In genomic region chr16:87405001-87405400, GRCm38 (mm10) we compare ENCODE assay signal across 10 mouse cellular contexts. TPM values are rescaled to one million over a fixed set of nuclear protein-coding genes. Genes with fewer than 3 reads are reported as not detected.
DNase-seq lines count a peak whose midpoint lies in the region; TF ChIP-seq lines count a peak whose summit lies in the region.
"Had no signal": no experiment of that assay in that cellular context is flagged by ENCODE, and none has a peak within 500 bp of the region (broad histone marks: within the 10 kb centered on the region; RNA-seq: fewer than 3 reads in every experiment).

No protein-coding gene starts in this region.

- no peak for TF ChIP-seq POLR2A in bone marrow macrophage, adult 2 months (IDR thresholded peaks at IDR 0.05; ENCODE audit: borderline replicate concordance, low read depth, low read length)
- TF ChIP-seq POLR2A in liver, adult 2 months (IDR thresholded peaks at IDR 0.05; ENCODE audit: extremely low read depth, insufficient read depth, low read length): no peak

- peaks cover 66% of the 10 kb centered on the region for H3K36me3 ChIP-seq in liver, adult 2 months (ENCODE audit: control insufficient read depth, insufficient read depth, low read length)

- no peaks in the 10 kb centered on the region for H3K79me2 ChIP-seq in liver, adult 2 months (ENCODE audit: control insufficient read depth, insufficient read depth, low read length)

- no peak overlapping the region for H3K4me3 ChIP-seq in bone marrow macrophage, adult 2 months (ENCODE audit: insufficient read depth, low read length)
- H3K4me3 ChIP-seq in liver, adult 2 months (ENCODE audit: insufficient read depth, low read depth, low read length): no peak overlapping the region
- H3K4me3 ChIP-seq: embryonic facial prominence, embryonic 15.5 days; limb, embryonic 15.5 days had no signal

- peak; percentile 25 for DNase-seq in retina, postnatal 1 day
- DNase-seq in retina, embryonic 14.5 days (ENCODE audit: low spot score): no peak
- peak; percentile 22 for DNase-seq in liver, adult 2 months (ENCODE audit: extremely low read depth, low read depth, low spot score)
- DNase-seq in thymus, postnatal 14 days: peak; percentile 34
- no peak for DNase-seq in frontal cortex, postnatal 14 days (ENCODE audit: low spot score in 2 of 2)
- no peak for DNase-seq in left cerebral cortex, adult 9 months (ENCODE audit: low spot score in 2 of 2)
- DNase-seq in left cerebral cortex, postnatal 25 days (ENCODE audit: low spot score in 2 of 2): no peak

- H3K9ac ChIP-seq in liver, adult 2 months (ENCODE audit: low read depth, low read length): no peak overlapping the region
- H3K9ac ChIP-seq: embryonic facial prominence, embryonic 15.5 days; limb, embryonic 15.5 days had no signal

- no peaks in the 10 kb centered on the region for H3K27me3 ChIP-seq in liver, adult 2 months (ENCODE audit: control insufficient read depth, insufficient read depth, low read length)
- H3K27me3 ChIP-seq: embryonic facial prominence, embryonic 15.5 days; limb, embryonic 15.5 days had no signal

- 94% methylated on average over 3 of the region's 3 CpGs for WGBS in liver, adult 2 months

- H3K27ac ChIP-seq in bone marrow macrophage, adult 2 months (ENCODE audit: insufficient read depth, low read depth, low read length): no peak overlapping the region
- no peak overlapping the region for H3K27ac ChIP-seq in liver, adult 2 months (replicated peaks; ENCODE audit: insufficient read depth, low read depth, low read length)
- H3K27ac ChIP-seq: embryonic facial prominence, embryonic 15.5 days; limb, embryonic 15.5 days had no signal

- 0 out of 2 replicates have a peak, but pooled peaks have one; percentile 11 for TF ChIP-seq CTCF in bone marrow macrophage, adult 2 months (IDR thresholded peaks at IDR 0.05; ENCODE audit: low read depth, low read length)
- no peak for TF ChIP-seq CTCF in liver, adult 2 months (IDR thresholded peaks at IDR 0.05; ENCODE audit: low read depth, low read length)

- no peaks in the 10 kb centered on the region; the same call in 1 of the 2 replicates for H3K4me1 ChIP-seq in bone marrow macrophage, adult 2 months (ENCODE audit: control insufficient read depth, insufficient read depth, low read length)
- H3K4me1 ChIP-seq in liver, adult 2 months (ENCODE audit: control insufficient read depth, insufficient read depth, low read length): no peaks in the 10 kb centered on the region
- H3K4me1 ChIP-seq: embryonic facial prominence, embryonic 15.5 days; limb, embryonic 15.5 days had no signal

- intact Hi-C loops in left cerebral cortex, postnatal 25 days (cut with DNase I): loop anchor here (5.0 kb wide), 1 partner anchor 67 kb away; no protein-coding TSS in a partner anchor

RNA-seq across cellular contexts. Expression of gene Ltn1, which starts 27.4 kb away (rescaled TPM):
- polyA plus RNA-seq in bone marrow macrophage, adult 2 months (2012; ENCODE audit: insufficient read depth, insufficient read length, missing spikeins): 12.0 and 14.1 TPM in 2 replicates
- total RNA-seq in liver, adult 2 months (2014; rRNA removed): 18.9 TPM in 2 replicates
- polyA plus RNA-seq in liver, adult 2 months (2012; rRNA removed): 2.9 and 3.0 TPM in 2 replicates
- 10 to 100 TPM; 47.3 to 49.5 TPM for total RNA-seq in left cerebral cortex, postnatal 25 days (2021)

RNA-seq across cellular contexts. Expression of gene Rwdd2b, which starts 35.4 kb away (rescaled TPM):
- 6.8 and 7.1 TPM in 2 replicates for polyA plus RNA-seq in bone marrow macrophage, adult 2 months (2012; ENCODE audit: insufficient read depth, insufficient read length, missing spikeins)
- 7.7 and 9.5 TPM in 2 replicates for total RNA-seq in liver, adult 2 months (2014; rRNA removed)
- 5.0 and 5.1 TPM in 2 replicates for polyA plus RNA-seq in liver, adult 2 months (2012; rRNA removed)
- total RNA-seq in left cerebral cortex, postnatal 25 days (2021): 10 to 100 TPM; 10.7 to 11.5 TPM

RNA-seq across cellular contexts. Expression of gene Usp16, which starts 49.5 kb away (rescaled TPM):
- polyA plus RNA-seq in bone marrow macrophage, adult 2 months (2012; ENCODE audit: insufficient read depth, insufficient read length, missing spikeins): 33.4 and 43.6 TPM in 2 replicates
- 40.6 and 47.7 TPM in 2 replicates for total RNA-seq in liver, adult 2 months (2014; rRNA removed)
- polyA plus RNA-seq in liver, adult 2 months (2012; rRNA removed): 9.0 and 9.7 TPM in 2 replicates
- total RNA-seq in left cerebral cortex, postnatal 25 days (2021): 10 to 100 TPM; 38.1 to 41.4 TPM

RNA-seq across cellular contexts. Expression of gene N6amt1, which starts 51.0 kb away (rescaled TPM):
- polyA plus RNA-seq in bone marrow macrophage, adult 2 months (2012; ENCODE audit: insufficient read depth, insufficient read length, missing spikeins): 10.6 and 11.5 TPM in 2 replicates
- 7.9 and 9.1 TPM in 2 replicates for total RNA-seq in liver, adult 2 months (2014; rRNA removed)
- polyA plus RNA-seq in liver, adult 2 months (2012; rRNA removed): 4.0 and 4.9 TPM in 2 replicates
- total RNA-seq in left cerebral cortex, postnatal 25 days (2021): 10 to 100 TPM; 17.3 to 18.5 TPM

Comparison
In these comparisons a context has a peak if more than half of its experiments do, and no peak if none do; other contexts are left out.
1. DNase-seq: peak in retina, postnatal 1 day (single experiment), liver, adult 2 months (single experiment) and thymus, postnatal 14 days (single experiment); none in retina, embryonic 14.5 days (single experiment), frontal cortex, postnatal 14 days (0 of 2), left cerebral cortex, adult 9 months (0 of 2) and left cerebral cortex, postnatal 25 days (0 of 2).